Mouse (Mus musculus): ENCODE data around the gene Mettl15.

- TF ChIP-seq MAZ (IDR thresholded peaks at IDR 0.05; ENCODE audit: low read depth, low read length) (no peak), MAX (IDR thresholded peaks at IDR 0.05; ENCODE audit: low read length) (peak; percentile 58), TBP (conservative IDR thresholded peaks at IDR 0.05; ENCODE audit: low read depth, low read length) (no peak), CTCF (conservative IDR thresholded peaks at IDR 0.05 in 1 of 2, IDR thresholded peaks at IDR 0.05 in 1 of 2; ENCODE audit: low read depth in 2 of 2, low read length in 2 of 2) (no peak), ZMIZ1 (IDR thresholded peaks at IDR 0.05; ENCODE audit: low read depth, low read length) (no peak; the same call in 1 of the 2 replicates), RCOR1 (conservative IDR thresholded peaks at IDR 0.05; ENCODE audit: low read depth, low read length) (no peak), MAFK (IDR thresholded peaks at IDR 0.05; ENCODE audit: insufficient replicate concordance, low read length) (no peak)
Measured at GRCm38 (mm10) chr2:109280272-109280599, 312 bp downstream of the Mettl15 start.

All from CH12.LX (cell line).